Mouse (Mus musculus) heart, embryonic 14.5 days (tissue): Measurements from ENCODE around the gene Rab11fip3. TPM values are rescaled to one million over a fixed set of nuclear protein-coding genes. Genes with fewer than 3 reads are reported as not detected.

Source experiments
- ATAC-seq: fragments of 200-750 bp; cut with Nextera tagmentation; 2 replicates; pipeline ENCODE4 v1.8.0; 2017; ENCODE audit warnings: low read depth, moderate TSS enrichment; ENCODE audit not compliant: insufficient number of reproducible peaks, insufficient read depth, low FRiP score
- H3K27ac ChIP-seq, 2 experiments: fragments of 200-500 bp in 1 of 2; fragments of 300-500 bp in 1 of 2; sonication (generic) in 1 of 2; replicated peaks in 1 of 2; 2 replicates each; pipeline ENCODE4 v1.5.1; 2012 to 2014; ENCODE audit warnings: low read depth in 2 of 2, low read length in 2 of 2, control low read depth in 1 of 2, mild to moderate bottlenecking in 1 of 2, mixed read lengths in 1 of 2; ENCODE audit not compliant: control insufficient read depth in 1 of 2, insufficient read depth in 1 of 2
- H3K27me3 ChIP-seq: fragments of 300-500 bp; sonication (generic); 2 replicates; pipeline ENCODE4 v1.6.1; 2014; ENCODE audit warnings: mild to moderate bottlenecking, low read length, control low read depth; ENCODE audit not compliant: control insufficient read depth, insufficient read depth
- H3K36me3 ChIP-seq: fragments of 300-500 bp; sonication (generic); 2 replicates; pipeline ENCODE4 v1.6.1; 2014; ENCODE audit warnings: mild to moderate bottlenecking, control low read depth, low read length, mixed read lengths; ENCODE audit not compliant: control insufficient read depth, insufficient read depth
- H3K4me1 ChIP-seq, 2 experiments: fragments of 200-500 bp in 1 of 2; fragments of 300-500 bp in 1 of 2; sonication (generic) in 1 of 2; 2 replicates each; pipeline ENCODE4 v1.6.1; 2012 to 2014; ENCODE audit warnings: low read length in 2 of 2, control low read depth in 1 of 2, mixed read lengths in 1 of 2; ENCODE audit not compliant: control insufficient read depth in 2 of 2, insufficient read depth in 2 of 2
- H3K4me2 ChIP-seq: fragments of 300-500 bp; sonication (generic); 2 replicates; pipeline ENCODE4 v1.6.1; 2014; ENCODE audit warnings: mild to moderate bottlenecking, low read length
- H3K4me3 ChIP-seq, 2 experiments: fragments of 200-500 bp in 1 of 2; fragments of 300-500 bp in 1 of 2; sonication (generic) in 1 of 2; 2 replicates each; pipeline ENCODE4 v1.5.1; 2012 to 2014; ENCODE audit warnings: low read length in 2 of 2, mild to moderate bottlenecking in 2 of 2, control low read depth in 1 of 2, low read depth in 1 of 2, moderate library complexity in 1 of 2; ENCODE audit not compliant: control insufficient read depth in 1 of 2, insufficient read depth in 1 of 2
- H3K9ac ChIP-seq: fragments of 300-500 bp; sonication (generic); 2 replicates; pipeline ENCODE4 v1.6.1; 2014; ENCODE audit warnings: mild to moderate bottlenecking, low read length
- H3K9me3 ChIP-seq: fragments of 300-500 bp; sonication (generic); 2 replicates; pipeline ENCODE4 v1.6.1; 2016; ENCODE audit warnings: low read length, control low read depth; ENCODE audit not compliant: control insufficient read depth
- WGBS: fragments of 180-500 bp; shearing (Covaris S2); extraction: QIAGEN DNeasy Blood & Tissue Kit; methylation state at CpG from one replicate; pipeline ENCODE4 v1.1.7; 2014; 5-methylcytosine and 5-hydroxymethylcytosine counted together
- polyA plus RNA-seq: library from polyadenylated mRNA; unstranded; fragments of >200 nt; fragmentation: Nextera tagmentation; extraction: Ambion mirVana; gene quantifications from 2 replicates; pipeline ENCODE4 v1.2.1, GENCODE M21; 2014

Gene Rab11fip3
- polyA plus RNA-seq, 1 experiment from 2014 or later: 12.8 TPM

- no peaks in the 10 kb centered on the region for H3K27me3 ChIP-seq
- H3K4me1 ChIP-seq: peaks cover 9 to 29% of the 10 kb centered on the region in 2 experiments
- 79% methylated on average over 5 of the region's 5 CpGs for WGBS
- no peak overlapping the region for H3K4me3 ChIP-seq
- ATAC-seq: no peak
- H3K36me3 ChIP-seq: peaks cover 5% of the 10 kb centered on the region; the same call in 1 of the 2 replicates
- no peak overlapping the region for H3K9ac ChIP-seq
- no peak overlapping the region for H3K27ac ChIP-seq
- no peak overlapping the region for H3K4me2 ChIP-seq
- no peaks in the 10 kb centered on the region for H3K9me3 ChIP-seq
Measured at GRCm38 (mm10) chr17:25979829-25980738, 89.3 kb downstream of the Rab11fip3 start.

GRCm38 (mm10) chr17:25970954-25971707, 98.2 kb downstream of the Rab11fip3 start:
- Histone ChIP-seq H3K36me3 (0 out of 2 replicates have a peak, but pooled peaks cover 4% of the 10 kb centered on the region), H3K9ac (no peak overlapping the region), H3K9me3 (no peaks in the 10 kb centered on the region), H3K4me1 (peaks cover 9 to 16% of the 10 kb centered on the region in 2 experiments), H3K27me3 (no peaks in the 10 kb centered on the region), H3K4me2 (no peak overlapping the region), H3K4me3 (no peak overlapping the region), H3K27ac (no peak overlapping the region)
- ATAC-seq: no peak
- WGBS: 83% methylated on average over 4 of the region's 4 CpGs

GRCm38 (mm10) chr17:25970448-25970847, 98.9 kb downstream of the Rab11fip3 start:
- Histone ChIP-seq H3K27me3 (no peaks in the 10 kb centered on the region), H3K4me1 (peaks cover 9 to 16% of the 10 kb centered on the region in 2 experiments), H3K9ac (no peak overlapping the region), H3K9me3 (no peaks in the 10 kb centered on the region), H3K36me3 (0 out of 2 replicates have a peak, but pooled peaks cover 4% of the 10 kb centered on the region), H3K4me3 (no peak overlapping the region), H3K27ac (no peak overlapping the region), H3K4me2 (no peak overlapping the region)
- no peak for ATAC-seq
- 92% methylated on average over 9 of the region's 9 CpGs for WGBS

- peak; percentile 17; the same call in 1 of the 2 replicates for ATAC-seq
Measured at GRCm38 (mm10) chr17:25968176-25968575, 101.2 kb downstream of the Rab11fip3 start.

GRCm38 (mm10) chr17:25967652-25968051, 101.7 kb downstream of the Rab11fip3 start:
- H3K27ac ChIP-seq: peak overlapping the region in 1 of 2 experiments; percentile 34; a peak in 1 of 4 replicates
- peaks cover 9 to 16% of the 10 kb centered on the region in 2 experiments for H3K4me1 ChIP-seq
- WGBS: 20% methylated on average over 3 of the region's 3 CpGs
- H3K36me3 ChIP-seq: peaks cover 20% of the 10 kb centered on the region
- H3K27me3 ChIP-seq: no peaks in the 10 kb centered on the region
- H3K4me2 ChIP-seq: no peak overlapping the region
- H3K4me3 ChIP-seq: no peak overlapping the region
- no peak for ATAC-seq
- H3K9ac ChIP-seq: 0 out of 2 replicates have a peak overlapping the region, but pooled peaks have one; percentile 8
- no peaks in the 10 kb centered on the region for H3K9me3 ChIP-seq

More at GRCm38 (mm10) chr17:25968176-25968575, 101.2 kb downstream of the Rab11fip3 start:
- WGBS: 88% methylated on average over 1 of the region's 1 CpGs
- Histone ChIP-seq H3K9ac (no peak overlapping the region), H3K27me3 (no peaks in the 10 kb centered on the region), H3K36me3 (peaks cover 15% of the 10 kb centered on the region), H3K9me3 (no peaks in the 10 kb centered on the region), H3K4me1 (peaks cover 9 to 16% of the 10 kb centered on the region in 2 experiments), H3K27ac (peak overlapping the region in 1 of 2 experiments; percentile 34; a peak in 1 of 4 replicates), H3K4me3 (no peak overlapping the region), H3K4me2 (no peak overlapping the region)

- no peak for ATAC-seq
- 81% methylated on average over 7 of the region's 7 CpGs for WGBS
- H3K27ac ChIP-seq: no peak overlapping the region
- H3K9ac ChIP-seq: no peak overlapping the region
- no peak overlapping the region for H3K4me3 ChIP-seq
- H3K9me3 ChIP-seq: no peaks in the 10 kb centered on the region
- H3K27me3 ChIP-seq: no peaks in the 10 kb centered on the region
- peaks cover 48% of the 10 kb centered on the region for H3K36me3 ChIP-seq
- no peak overlapping the region for H3K4me2 ChIP-seq
- peaks cover 9 to 16% of the 10 kb centered on the region in 2 experiments for H3K4me1 ChIP-seq
Measured at GRCm38 (mm10) chr17:25964271-25964670, 105.1 kb downstream of the Rab11fip3 start.

GRCm38 (mm10) chr17:25962413-25962905, 106.9 kb downstream of the Rab11fip3 start:
- H3K27ac ChIP-seq: no peak overlapping the region

More at GRCm38 (mm10) chr17:25962413-25962905, 106.9 kb downstream of the Rab11fip3 start:
- 92% methylated on average over 7 of the region's 7 CpGs for WGBS
- H3K4me2 ChIP-seq: no peak overlapping the region
- H3K4me3 ChIP-seq: no peak overlapping the region
- H3K36me3 ChIP-seq: peaks cover 65% of the 10 kb centered on the region
- H3K9me3 ChIP-seq: no peaks in the 10 kb centered on the region
- no peak overlapping the region for H3K9ac ChIP-seq
- no peak for ATAC-seq
- H3K4me1 ChIP-seq: peaks cover 2 to 4% of the 10 kb centered on the region in 2 experiments; a peak in 3 of 4 replicates
- no peaks in the 10 kb centered on the region for H3K27me3 ChIP-seq
